Mouse (Mus musculus): ENCODE measurements around the gene Gipc3. TPM values are rescaled to one million over a fixed set of nuclear protein-coding genes. Genes with fewer than 3 reads are reported as not detected.
A peak's percentile ranks its signal among the peaks of the same experiment; 100 is the strongest.

The Gipc3 gene
- polyA plus RNA-seq, 1 experiment from 2014 or later = not detected

GRCm38 (mm10) chr10:81363436-81364346 lies 20.6 kb upstream of the Gipc3 start:
- H3K9ac ChIP-seq (ENCODE audit: low read depth, low read length) = peak overlapping the region; percentile 41
- peaks cover 14% of the 10 kb centered on the region for H3K36me3 ChIP-seq (ENCODE audit: control insufficient read depth, insufficient read depth, low read length)
- H3K4me3 ChIP-seq (ENCODE audit: low read depth, low read length) = peak overlapping the region; percentile 16; the same call in 1 of the 2 replicates
- 15% methylated on average over 54 of the region's 54 CpGs for WGBS
- H3K4me1 ChIP-seq (ENCODE audit: control insufficient read depth, insufficient read depth, low read length) = peaks cover 21% of the 10 kb centered on the region
- H3K27ac ChIP-seq (ENCODE audit: low read length) = no peak overlapping the region
- H3K9me3 ChIP-seq (replicated peaks; ENCODE audit: control insufficient read depth, low read length, poor library complexity, severe bottlenecking) = no peaks in the 10 kb centered on the region
- H3K4me2 ChIP-seq (ENCODE audit: low read length) = peak overlapping the region; percentile 43
- H3K27me3 ChIP-seq (ENCODE audit: control insufficient read depth, insufficient read depth, low read depth, low read length) = no peaks in the 10 kb centered on the region; the same call in 1 of the 2 replicates
- no peak for ATAC-seq

- Histone ChIP-seq H3K4me1 (ENCODE audit: control insufficient read depth, insufficient read depth, low read length) (peaks cover 30% of the 10 kb centered on the region), H3K4me2 (ENCODE audit: low read length) (no peak overlapping the region), H3K36me3 (ENCODE audit: control insufficient read depth, insufficient read depth, low read length) (peaks cover 2% of the 10 kb centered on the region; the same call in 1 of the 2 replicates), H3K9me3 (replicated peaks; ENCODE audit: control insufficient read depth, low read length, poor library complexity, severe bottlenecking) (no peaks in the 10 kb centered on the region), H3K27me3 (ENCODE audit: control insufficient read depth, insufficient read depth, low read depth, low read length) (no peaks in the 10 kb centered on the region; the same call in 1 of the 2 replicates), H3K9ac (ENCODE audit: low read depth, low read length) (no peak overlapping the region), H3K4me3 (ENCODE audit: low read depth, low read length) (no peak overlapping the region), H3K27ac (ENCODE audit: low read length) (no peak overlapping the region)
- 83% methylated on average over 12 of the region's 12 CpGs for WGBS
- no peak for ATAC-seq
Observed at GRCm38 (mm10) chr10:81362336-81362949, 19.4 kb upstream of the Gipc3 start.

- H3K4me3 ChIP-seq (ENCODE audit: low read depth, low read length) = no peak overlapping the region
- H3K36me3 ChIP-seq (ENCODE audit: control insufficient read depth, insufficient read depth, low read length) = no peaks in the 10 kb centered on the region; the same call in 1 of the 2 replicates
- H3K4me1 ChIP-seq (ENCODE audit: control insufficient read depth, insufficient read depth, low read length) = peaks cover 28% of the 10 kb centered on the region
- H3K4me2 ChIP-seq (ENCODE audit: low read length) = no peak overlapping the region
- H3K9ac ChIP-seq (ENCODE audit: low read depth, low read length) = no peak overlapping the region
- no peak for ATAC-seq
- no peaks in the 10 kb centered on the region for H3K9me3 ChIP-seq (replicated peaks; ENCODE audit: control insufficient read depth, low read length, poor library complexity, severe bottlenecking)
- H3K27ac ChIP-seq (ENCODE audit: low read length) = no peak overlapping the region
- no peaks in the 10 kb centered on the region; the same call in 1 of the 2 replicates for H3K27me3 ChIP-seq (ENCODE audit: control insufficient read depth, insufficient read depth, low read depth, low read length)
- 70% methylated on average over 8 of the region's 8 CpGs for WGBS
Observed at GRCm38 (mm10) chr10:81360721-81361120, 17.7 kb upstream of the Gipc3 start.

DNA sequence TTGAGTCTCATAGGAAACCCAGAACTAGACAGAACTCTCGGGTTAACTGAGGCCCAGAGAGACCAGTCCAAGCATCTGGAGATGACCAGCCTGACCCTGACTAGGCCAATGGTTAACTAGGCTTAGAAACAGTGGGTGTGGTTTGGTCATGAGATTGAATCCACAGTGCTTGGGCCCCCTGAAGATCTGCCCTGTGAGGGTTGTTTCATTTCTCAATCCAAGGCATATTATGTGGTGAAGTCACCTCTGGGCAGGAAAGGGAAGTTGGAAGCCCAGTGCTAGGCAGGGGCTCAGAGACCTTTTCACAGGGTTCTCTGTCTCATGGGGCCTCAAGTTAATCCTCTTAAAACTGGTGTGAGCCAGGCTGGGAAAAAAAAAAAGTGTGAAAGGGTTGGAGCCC lies 15.8 kb upstream of the Gipc3 start:
- peak overlapping the region; percentile 84 for H3K4me2 ChIP-seq (ENCODE audit: low read length)
- H3K4me3 ChIP-seq (ENCODE audit: low read depth, low read length) = no peak overlapping the region
- H3K9ac ChIP-seq (ENCODE audit: low read depth, low read length) = no peak overlapping the region
- ATAC-seq = no peak
- no peaks in the 10 kb centered on the region; the same call in 1 of the 2 replicates for H3K36me3 ChIP-seq (ENCODE audit: control insufficient read depth, insufficient read depth, low read length)
- no peak overlapping the region for H3K27ac ChIP-seq (ENCODE audit: low read length)
- peaks cover 16% of the 10 kb centered on the region for H3K4me1 ChIP-seq (ENCODE audit: control insufficient read depth, insufficient read depth, low read length)
- WGBS = 71% methylated on average over 1 of the region's 1 CpGs
- H3K27me3 ChIP-seq (ENCODE audit: control insufficient read depth, insufficient read depth, low read depth, low read length) = no peaks in the 10 kb centered on the region; the same call in 1 of the 2 replicates
- H3K9me3 ChIP-seq (replicated peaks; ENCODE audit: control insufficient read depth, low read length, poor library complexity, severe bottlenecking) = no peaks in the 10 kb centered on the region

DNA sequence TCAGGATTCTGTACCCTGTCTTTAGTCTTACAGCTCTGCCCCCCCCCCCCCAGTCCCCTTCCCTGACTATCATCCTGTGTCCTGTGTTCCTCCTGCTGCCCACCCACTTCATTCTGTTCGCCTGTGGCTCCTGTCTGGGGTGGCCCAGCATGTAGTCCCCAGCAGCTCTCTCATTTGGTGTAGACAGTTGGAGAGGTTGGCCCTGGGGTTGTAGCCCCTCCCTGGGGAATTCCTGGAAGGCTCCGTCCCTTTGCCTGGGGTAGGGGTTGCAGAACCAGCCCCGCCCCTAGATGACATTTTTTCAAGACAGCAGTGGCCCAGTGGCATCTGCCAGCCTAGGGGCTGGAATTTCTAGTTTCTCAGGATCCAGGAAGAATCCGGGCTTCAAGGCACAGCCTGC lies 15.1 kb upstream of the Gipc3 start:
- H3K9me3 ChIP-seq (replicated peaks; ENCODE audit: control insufficient read depth, low read length, poor library complexity, severe bottlenecking) = no peaks in the 10 kb centered on the region
- no peaks in the 10 kb centered on the region; the same call in 1 of the 2 replicates for H3K36me3 ChIP-seq (ENCODE audit: control insufficient read depth, insufficient read depth, low read length)
- peak overlapping the region; percentile 84 for H3K4me2 ChIP-seq (ENCODE audit: low read length)
- 31% methylated on average over 4 of the region's 4 CpGs for WGBS
- peaks cover 11% of the 10 kb centered on the region for H3K4me1 ChIP-seq (ENCODE audit: control insufficient read depth, insufficient read depth, low read length)
- H3K9ac ChIP-seq (ENCODE audit: low read depth, low read length) = peak overlapping the region; percentile 89
- peak overlapping the region; percentile 75 for H3K4me3 ChIP-seq (ENCODE audit: low read depth, low read length)
- no peaks in the 10 kb centered on the region for H3K27me3 ChIP-seq (ENCODE audit: control insufficient read depth, insufficient read depth, low read depth, low read length)
- ATAC-seq = no peak
- no peak overlapping the region for H3K27ac ChIP-seq (ENCODE audit: low read length)

GRCm38 (mm10) chr10:81356991-81357844 lies 14.2 kb upstream of the Gipc3 start, which contains the start of gene Mfsd12:
Gene Mfsd12, plus strand, starts transcription at chr10:81357491.
- Histone ChIP-seq H3K4me1 (ENCODE audit: control insufficient read depth, insufficient read depth, low read length) (peaks cover 11% of the 10 kb centered on the region), H3K9me3 (replicated peaks; ENCODE audit: control insufficient read depth, low read length, poor library complexity, severe bottlenecking) (no peaks in the 10 kb centered on the region), H3K36me3 (ENCODE audit: control insufficient read depth, insufficient read depth, low read length) (no peaks in the 10 kb centered on the region; the same call in 1 of the 2 replicates), H3K4me2 (ENCODE audit: low read length) (peak within 1 kb of the TSS; percentile 84), H3K4me3 (ENCODE audit: low read depth, low read length) (peak within 1 kb of the TSS; percentile 75), H3K9ac (ENCODE audit: low read depth, low read length) (peak within 1 kb of the TSS; percentile 89), H3K27ac (ENCODE audit: low read length) (peak within 1 kb of the TSS; percentile 54; the same call in 1 of the 2 replicates), H3K27me3 (ENCODE audit: control insufficient read depth, insufficient read depth, low read depth, low read length) (no peaks in the 10 kb centered on the region)
- 2% methylated on average over 72 of the region's 79 CpGs for WGBS
- peak; percentile 90 for ATAC-seq

GRCm38 (mm10) chr10:81356352-81356990 lies 13.4 kb upstream of the Gipc3 start:
- 54% methylated on average over 12 of the region's 12 CpGs for WGBS

GRCm38 (mm10) chr10:81355533-81355932 lies 12.5 kb upstream of the Gipc3 start:
- H3K9ac ChIP-seq (ENCODE audit: low read depth, low read length) = no peak overlapping the region
- 77% methylated on average over 4 of the region's 4 CpGs for WGBS
- H3K27me3 ChIP-seq (ENCODE audit: control insufficient read depth, insufficient read depth, low read depth, low read length) = no peaks in the 10 kb centered on the region
- H3K27ac ChIP-seq (ENCODE audit: low read length) = no peak overlapping the region
- no peaks in the 10 kb centered on the region for H3K36me3 ChIP-seq (ENCODE audit: control insufficient read depth, insufficient read depth, low read length)
- H3K4me1 ChIP-seq (ENCODE audit: control insufficient read depth, insufficient read depth, low read length) = peaks cover 17% of the 10 kb centered on the region
- ATAC-seq = no peak
- H3K4me2 ChIP-seq (ENCODE audit: low read length) = no peak overlapping the region
- no peaks in the 10 kb centered on the region for H3K9me3 ChIP-seq (replicated peaks; ENCODE audit: control insufficient read depth, low read length, poor library complexity, severe bottlenecking)
- H3K4me3 ChIP-seq (ENCODE audit: low read depth, low read length) = no peak overlapping the region

More at GRCm38 (mm10) chr10:81356352-81356990, 13.4 kb upstream of the Gipc3 start:
- H3K4me3 ChIP-seq (ENCODE audit: low read depth, low read length) = no peak overlapping the region
- H3K36me3 ChIP-seq (ENCODE audit: control insufficient read depth, insufficient read depth, low read length) = no peaks in the 10 kb centered on the region; the same call in 1 of the 2 replicates
- H3K27me3 ChIP-seq (ENCODE audit: control insufficient read depth, insufficient read depth, low read depth, low read length) = no peaks in the 10 kb centered on the region
- 0 out of 2 replicates have a peak, but pooled peaks have one; percentile 4 for ATAC-seq
- H3K27ac ChIP-seq (ENCODE audit: low read length) = no peak overlapping the region
- H3K9ac ChIP-seq (ENCODE audit: low read depth, low read length) = no peak overlapping the region
- peaks cover 11% of the 10 kb centered on the region for H3K4me1 ChIP-seq (ENCODE audit: control insufficient read depth, insufficient read depth, low read length)
- no peaks in the 10 kb centered on the region for H3K9me3 ChIP-seq (replicated peaks; ENCODE audit: control insufficient read depth, low read length, poor library complexity, severe bottlenecking)
- H3K4me2 ChIP-seq (ENCODE audit: low read length) = peak overlapping the region; percentile 84

Measured in midbrain, embryonic 16.5 days (tissue).